Mouse (Mus musculus) intestine, embryonic 16.5 days (tissue): ENCODE measurements at regions not wholly inside any gene's neighbourhood (a gene's known extent, or its start where the extent isn't known, plus 50 kb on each side); places are given as distances from the start of the nearest gene placed in this dataset.

Source experiments
- ATAC-seq: fragments of 200-750 bp; cut with Nextera tagmentation; 2 replicates; pipeline ENCODE4 v1.8.0; 2017; ENCODE audit warnings: moderate TSS enrichment, moderate library complexity
- H3K27ac ChIP-seq: fragments of 300-500 bp; sonication (generic); 2 replicates; pipeline ENCODE4 v1.5.1; 2014; ENCODE audit warnings: mild to moderate bottlenecking, low read length
- H3K27me3 ChIP-seq: fragments of 300-500 bp; sonication (generic); replicated peaks from 2 replicates; pipeline ENCODE4 v1.6.1; 2014; ENCODE audit warnings: low read length, control low read depth, mixed read lengths; ENCODE audit not compliant: control insufficient read depth, insufficient read depth
- H3K36me3 ChIP-seq: fragments of 300-500 bp; sonication (generic); 2 replicates; pipeline ENCODE4 v1.6.1; 2014; ENCODE audit warnings: low read length, control low read depth; ENCODE audit not compliant: control insufficient read depth, insufficient read depth
- H3K4me1 ChIP-seq: fragments of 300-500 bp; sonication (generic); 2 replicates; pipeline ENCODE4 v1.6.1; 2014; ENCODE audit warnings: low read length, control low read depth, mixed read lengths; ENCODE audit not compliant: control insufficient read depth, insufficient read depth
- H3K4me2 ChIP-seq: fragments of 300-500 bp; sonication (generic); 2 replicates; pipeline ENCODE4 v1.6.1; 2014; ENCODE audit warnings: low read depth, low read length, control low read depth
- H3K4me3 ChIP-seq: fragments of 300-500 bp; sonication (generic); 2 replicates; pipeline ENCODE4 v1.5.1; 2014; ENCODE audit warnings: mild to moderate bottlenecking, low read length
- H3K9ac ChIP-seq: fragments of 300-500 bp; sonication (generic); 2 replicates; pipeline ENCODE4 v1.6.1; 2014; ENCODE audit warnings: low read depth, low read length
- H3K9me3 ChIP-seq: fragments of 300-500 bp; sonication (generic); 2 replicates; pipeline ENCODE4 v1.6.1; 2016; ENCODE audit warnings: low read length, control low read depth; ENCODE audit not compliant: control insufficient read depth

GRCm38 (mm10) chr9:5771158-5771557 is 397.2 kb upstream of the Pdgfd start:
- ATAC-seq, result no peak

More at GRCm38 (mm10) chr9:5771158-5771557, 397.2 kb upstream of the Pdgfd start:
- H3K4me3 ChIP-seq, result no peak overlapping the region
- no peaks in the 10 kb centered on the region for H3K4me1 ChIP-seq
- no peaks in the 10 kb centered on the region for H3K9me3 ChIP-seq
- H3K9ac ChIP-seq, result no peak overlapping the region
- H3K36me3 ChIP-seq, result no peaks in the 10 kb centered on the region
- H3K27ac ChIP-seq, result no peak overlapping the region
- H3K27me3 ChIP-seq, result no peaks in the 10 kb centered on the region
- H3K4me2 ChIP-seq, result no peak overlapping the region
